Mouse (Mus musculus) spleen, postnatal 36 days (tissue): ENCODE results near the gene Ints5.
"Not testable (repeated sequence)": the region's sequence is repeated elsewhere in the genome, so short reads cannot be mapped to it uniquely, and the experiment has no call there.

Experiments used
- DNase-seq, 2 experiments: peaks; one replicate each; pipeline ENCODE4 v3.0.0; 2022; ENCODE audit warnings: low spot score in 2 of 2, mixed read lengths in 1 of 2

Ints5 gene

DNA sequence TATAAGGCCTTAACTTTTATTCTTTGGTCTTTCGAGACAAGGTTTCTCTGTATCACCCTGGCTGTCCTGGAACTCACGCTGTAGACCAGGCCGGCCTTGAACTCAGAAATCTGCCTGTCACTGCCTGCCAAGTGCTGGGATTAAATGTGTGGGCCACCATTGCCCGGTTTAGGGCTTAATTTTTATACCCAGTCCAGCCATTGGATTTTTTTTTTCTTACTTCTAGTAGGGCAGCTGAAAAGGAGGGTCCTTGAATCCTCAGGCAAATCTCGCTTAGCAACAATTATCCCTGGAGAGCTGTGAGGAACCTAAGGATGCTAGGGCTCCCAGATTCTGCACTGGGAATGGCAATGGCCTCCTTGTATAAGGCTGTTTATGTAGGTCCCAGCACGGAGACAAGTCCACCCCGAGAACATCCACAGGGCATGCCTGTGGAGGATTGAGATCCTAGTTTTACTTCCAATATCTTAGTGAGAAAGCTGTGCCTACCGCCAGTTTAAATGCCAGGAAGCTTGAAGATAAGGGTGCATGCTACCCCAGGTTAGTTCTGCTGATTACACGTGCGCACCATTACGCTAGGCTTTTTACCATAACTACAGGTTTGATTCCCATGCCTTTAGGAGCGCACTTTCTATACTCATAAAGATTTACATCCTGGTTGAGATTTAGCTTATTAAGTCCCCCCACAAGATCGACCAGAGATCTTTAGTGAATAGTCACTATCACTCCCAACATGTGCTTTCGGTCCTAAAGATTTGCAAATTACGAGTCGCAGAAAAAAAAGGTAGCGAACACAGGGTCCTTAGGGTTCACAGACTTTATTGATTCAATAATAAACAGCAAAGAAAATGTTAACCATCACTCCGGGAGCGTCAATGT is 5.0 kb upstream of the Ints5 start:
- DNase-seq = no peak

DNA sequence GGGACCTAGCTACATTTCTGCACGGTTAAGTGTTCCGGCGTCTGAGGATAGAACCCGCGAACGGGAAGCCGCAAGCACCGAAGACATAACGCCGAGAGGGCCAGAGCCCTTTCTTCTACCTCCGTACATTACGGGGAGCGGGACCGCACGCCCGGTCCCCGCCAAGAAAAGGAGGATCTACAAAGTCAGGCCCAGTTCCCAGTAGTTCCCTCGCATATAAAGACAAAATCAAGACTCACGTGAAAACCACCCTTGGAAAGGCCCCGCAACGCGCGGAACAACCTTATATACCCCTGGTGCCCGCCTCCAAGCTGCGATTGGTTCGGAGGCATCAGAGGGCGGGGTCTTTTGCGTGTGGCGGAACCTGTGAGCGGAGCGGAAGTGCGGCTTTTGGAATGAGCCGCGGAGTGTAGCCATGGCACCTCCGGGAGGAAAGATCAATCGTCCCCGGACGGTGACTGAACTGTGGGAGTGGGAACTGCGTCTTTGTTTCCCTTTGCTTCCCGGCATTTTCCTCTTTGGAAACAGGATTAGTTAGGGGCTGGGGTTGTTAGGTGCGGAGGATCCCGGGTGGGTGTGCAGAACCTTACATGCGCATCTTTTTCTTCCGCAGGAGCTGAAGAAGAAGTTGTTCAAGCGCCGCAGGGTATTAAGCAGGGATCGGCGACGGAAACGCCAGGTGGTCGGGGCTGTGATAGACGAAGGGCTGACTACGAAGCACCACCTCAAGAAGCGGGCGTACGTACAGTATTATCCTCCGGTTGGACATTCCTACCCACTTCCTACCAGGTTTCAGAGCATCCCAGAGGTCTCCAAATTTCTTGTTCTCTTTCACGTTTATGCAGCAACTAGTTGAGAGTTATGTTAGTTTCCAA is 4.1 kb upstream of the Ints5 start, which contains the start of the genes 1810009A15Rik and Gm49416:
TSS of gene 1810009A15Rik (plus strand) at position 343 of the 875 bp plus-strand sequence.
TSS of gene Gm49416 (plus strand) at position 416 of the 875 bp plus-strand sequence.
- DNase-seq = peak; percentile 94 to 97

DNA sequence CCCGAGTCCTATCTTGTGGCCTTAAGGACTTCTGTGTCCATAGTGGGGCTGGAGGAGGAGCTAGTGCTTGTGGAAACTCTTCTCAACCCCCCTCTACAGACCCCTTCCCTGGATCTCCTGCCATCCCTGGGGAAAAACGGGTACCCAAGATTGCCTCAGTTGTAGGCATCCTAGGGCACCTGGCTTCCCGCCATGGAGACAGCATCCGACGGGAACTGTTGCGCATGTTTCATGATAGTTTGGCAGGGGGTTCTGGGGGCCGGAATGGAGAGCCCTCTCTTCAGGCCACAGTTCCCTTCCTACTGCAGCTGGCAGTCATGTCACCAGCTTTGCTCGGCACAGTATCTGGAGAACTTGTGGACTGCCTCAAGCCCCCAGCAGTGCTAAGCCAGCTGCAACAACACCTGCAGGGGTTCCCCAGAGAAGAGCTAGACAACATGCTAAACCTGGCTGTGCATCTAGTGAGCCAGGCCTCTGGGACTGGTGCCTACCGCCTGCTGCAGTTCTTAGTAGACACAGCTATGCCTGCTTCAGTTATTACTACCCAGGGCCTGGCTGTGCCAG is 2.7 kb downstream of the Ints5 start:
- DNase-seq = no peak

DNA sequence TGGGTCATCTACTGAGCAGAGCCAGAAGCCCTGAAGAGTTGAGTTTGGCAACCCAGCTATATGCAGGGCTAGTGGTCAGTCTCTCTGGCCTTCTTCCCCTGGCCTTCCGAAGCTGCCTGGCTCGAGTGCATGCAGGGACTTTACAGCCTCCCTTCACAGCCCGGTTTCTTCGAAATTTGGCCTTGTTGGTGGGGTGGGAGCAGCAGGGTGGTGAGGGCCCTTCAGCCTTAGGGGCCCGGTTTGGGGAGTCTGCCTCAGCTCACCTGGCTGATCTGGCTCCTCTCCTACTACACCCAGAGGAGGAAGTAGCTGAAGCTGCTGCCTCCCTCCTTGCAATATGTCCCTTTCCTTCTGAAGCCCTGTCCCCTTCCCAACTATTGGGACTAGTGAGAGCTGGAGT is 3.4 kb downstream of the Ints5 start:
- not testable (repeated sequence) for DNase-seq

DNA sequence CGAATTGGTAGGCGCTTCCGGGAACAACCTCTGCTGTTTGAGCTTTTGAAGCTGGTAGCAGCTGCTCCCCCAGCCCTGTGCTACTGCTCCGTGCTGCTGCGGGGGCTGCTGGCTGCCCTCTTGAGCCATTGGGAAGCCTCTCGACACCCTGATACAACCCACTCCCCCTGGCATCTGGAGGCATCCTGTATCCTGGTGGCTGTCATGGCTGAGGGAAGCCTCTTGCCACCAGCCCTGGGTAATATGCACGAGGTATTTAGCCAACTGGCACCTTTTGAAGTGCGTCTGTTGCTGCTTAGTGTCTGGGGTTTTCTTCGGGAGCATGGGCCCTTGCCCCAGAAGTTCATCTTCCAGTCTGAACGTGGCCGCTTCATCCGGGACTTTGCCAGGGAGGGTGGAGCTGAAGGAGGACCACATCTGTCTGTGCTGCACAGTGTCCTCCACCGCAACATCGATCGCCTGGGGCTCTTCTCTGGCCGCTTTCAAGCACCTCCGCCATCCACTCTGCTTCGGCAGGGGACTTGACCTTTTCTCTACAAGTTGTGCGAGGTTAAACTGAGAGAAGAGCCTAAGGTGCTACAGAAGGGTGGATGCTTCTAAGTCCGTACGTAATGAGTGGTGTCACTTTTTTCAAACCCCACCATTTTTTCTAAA is 4.5 kb downstream of the Ints5 start:
- not testable (repeated sequence) for DNase-seq

DNA sequence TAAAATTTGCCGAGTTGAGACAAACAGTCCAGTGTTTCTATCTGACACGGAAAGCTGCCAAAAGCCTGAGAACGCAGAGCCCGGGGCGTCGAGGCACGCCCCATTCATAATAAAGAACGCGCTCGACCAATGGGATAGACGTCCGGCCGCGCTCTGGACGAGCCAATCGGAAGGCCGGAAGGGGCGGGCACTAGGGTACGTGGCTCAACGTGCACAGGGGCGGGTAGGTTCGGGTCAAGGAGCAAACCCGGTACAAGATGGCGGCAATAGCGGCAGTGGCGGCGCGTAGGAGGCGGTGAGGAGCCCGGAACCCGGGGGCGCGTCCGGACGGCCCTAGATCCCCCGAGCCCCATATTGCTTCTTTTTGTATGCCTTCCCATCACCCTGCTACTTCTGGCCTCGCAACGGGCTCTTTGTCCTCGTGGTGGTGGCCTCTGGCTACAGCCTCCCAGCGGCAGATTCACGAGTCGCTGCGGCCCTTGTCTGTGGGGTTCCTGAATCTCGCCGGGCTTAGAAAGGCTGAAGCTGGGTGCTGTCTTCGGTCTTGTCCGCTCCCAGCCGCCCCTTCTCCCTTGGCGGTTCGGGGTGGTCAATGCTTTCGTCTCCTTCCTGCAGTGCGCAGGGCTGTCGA is 5.2 kb downstream of the Ints5 start, which contains the start of gene Ganab:
TSS of gene Ganab (plus strand) at position 207 of the 631 bp plus-strand sequence.
- peak; percentile 96 to 98 for DNase-seq

DNA sequence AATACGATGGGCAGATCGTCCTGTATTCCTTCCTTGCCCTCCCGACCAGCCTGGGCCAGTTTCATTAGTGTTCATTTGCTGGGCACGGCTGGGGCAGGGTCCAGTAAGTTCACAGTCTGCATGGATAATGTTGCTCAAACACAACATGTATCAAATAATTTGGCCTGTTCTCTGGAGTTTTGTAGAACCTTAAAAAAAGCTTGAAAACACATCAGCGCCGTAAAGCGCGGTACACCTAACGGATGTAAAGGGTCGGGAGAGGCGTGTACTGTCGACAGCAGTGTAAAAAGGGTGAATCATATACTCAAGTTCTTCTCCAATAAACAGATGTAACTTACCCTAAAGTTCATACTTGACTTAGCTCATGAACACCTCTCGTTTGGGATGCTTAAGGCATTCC is 5.8 kb downstream of the Ints5 start:
- DNase-seq = no peak

DNA sequence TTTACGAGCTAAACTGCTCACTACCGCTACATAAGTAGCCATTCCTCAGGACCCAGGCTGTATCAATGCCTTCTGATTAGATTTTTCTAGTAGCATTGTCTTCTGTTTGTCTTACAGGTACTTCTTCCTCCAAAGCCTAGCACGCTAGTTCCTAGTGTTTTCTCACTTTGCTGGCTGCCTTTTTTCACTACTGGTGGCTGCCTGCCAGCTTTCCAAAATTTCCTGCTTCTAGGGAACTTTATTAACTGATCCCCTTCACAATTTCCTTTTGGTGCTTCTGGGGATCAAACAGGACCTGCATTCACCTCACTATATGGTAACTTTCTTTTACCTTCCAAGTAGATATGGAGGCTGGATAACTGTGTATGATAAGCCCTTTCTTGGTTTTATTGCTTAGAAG is 6.3 kb downstream of the Ints5 start:
- DNase-seq = no peak

DNA sequence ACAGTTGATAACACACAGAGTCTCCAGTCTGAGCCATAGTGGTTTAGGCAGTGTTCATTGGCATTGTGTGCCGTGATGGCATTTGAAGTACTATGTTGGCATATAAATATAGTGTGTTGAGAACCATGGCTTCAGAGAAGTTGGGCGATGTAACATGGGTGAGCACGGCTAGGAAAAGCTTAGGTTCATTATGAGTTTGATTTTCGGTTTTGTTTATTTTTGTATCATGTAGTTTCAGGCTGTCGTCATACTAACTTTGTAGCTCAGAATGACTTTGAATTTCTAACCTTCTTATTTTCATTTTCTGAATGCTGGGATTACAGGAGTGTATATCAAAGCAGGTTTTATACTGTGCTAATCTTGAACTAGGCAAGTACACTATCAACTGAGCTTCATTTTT is 10.6 kb downstream of the Ints5 start:
- DNase-seq = no peak

DNA sequence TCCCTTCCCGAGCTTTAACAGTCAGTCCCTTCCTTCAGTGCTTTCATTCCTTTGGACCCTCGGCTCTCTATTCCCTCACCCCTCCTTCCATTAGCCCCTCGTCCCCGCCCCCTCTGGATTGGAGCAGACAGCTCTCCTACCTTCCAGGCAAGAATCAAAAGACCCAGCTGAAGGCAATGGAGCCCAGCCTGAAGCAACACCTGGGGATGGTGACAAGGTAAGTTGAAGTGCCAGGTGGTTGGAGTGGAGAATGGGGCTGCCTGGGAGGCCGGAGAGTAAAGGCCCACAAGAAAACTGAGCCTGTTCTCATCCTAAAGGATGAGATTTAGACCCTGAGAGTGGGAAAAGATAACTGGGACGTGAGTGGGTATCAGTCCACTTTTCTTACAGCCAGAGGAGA is 15.7 kb downstream of the Ints5 start:
- DNase-seq = no peak

DNA sequence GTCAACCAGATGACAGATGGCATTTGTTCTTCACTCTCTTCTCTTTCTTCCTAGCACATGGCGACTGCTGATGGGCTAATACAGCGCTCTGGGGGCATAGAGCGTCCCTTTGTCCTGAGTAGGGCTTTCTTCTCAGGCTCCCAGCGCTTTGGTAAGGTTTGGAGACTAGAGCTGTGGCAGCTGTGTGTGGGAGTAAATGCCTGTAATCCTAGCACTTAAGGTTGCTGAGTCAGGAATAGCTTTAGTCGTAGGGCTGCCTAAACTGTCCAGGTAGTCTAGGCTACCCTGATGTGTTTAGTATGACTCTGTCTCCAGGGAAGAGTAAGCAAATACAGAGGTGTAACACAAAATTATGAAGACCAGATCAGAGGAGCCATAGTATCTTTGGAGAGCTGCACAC is 19.0 kb downstream of the Ints5 start:
- DNase-seq = no peak

DNA sequence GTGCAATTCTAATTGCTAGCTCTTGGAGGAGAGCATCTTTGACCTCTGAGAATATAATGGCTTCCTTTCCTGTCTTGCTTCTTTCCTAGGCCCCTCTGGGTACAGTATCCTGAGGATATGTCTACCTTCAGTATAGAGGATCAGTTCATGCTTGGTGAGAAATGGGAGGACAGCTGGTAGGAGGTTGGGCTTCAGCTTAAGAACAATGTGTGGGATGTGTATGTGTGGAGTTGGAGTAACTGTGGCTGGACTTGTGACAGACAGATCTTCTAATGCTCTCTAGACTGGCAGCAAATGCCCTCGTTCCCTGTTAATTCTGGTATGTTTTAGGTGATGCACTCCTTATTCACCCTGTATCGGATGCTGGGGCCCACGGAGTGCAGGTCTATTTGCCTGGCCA is 21.4 kb downstream of the Ints5 start:
- DNase-seq = no peak

DNA sequence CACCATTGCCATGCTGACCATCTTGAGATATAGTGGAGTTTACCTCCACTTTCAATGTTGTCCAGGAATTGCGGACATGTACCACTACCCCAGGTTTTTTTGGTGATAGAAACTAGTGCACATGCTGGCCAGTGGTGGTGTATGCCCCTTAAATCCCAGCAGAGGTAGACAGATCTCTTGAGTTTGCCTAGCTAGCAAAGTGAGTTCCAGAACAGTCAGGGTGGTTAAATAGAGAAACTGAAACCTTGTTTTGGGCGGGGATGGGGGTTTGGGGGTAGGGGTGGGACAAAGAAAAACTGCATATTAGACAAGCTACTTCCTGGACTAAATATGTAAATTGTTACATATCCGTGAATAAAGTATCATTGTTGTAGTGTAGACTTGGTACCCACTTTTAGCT is 26.2 kb downstream of the Ints5 start:
- no peak for DNase-seq

DNA sequence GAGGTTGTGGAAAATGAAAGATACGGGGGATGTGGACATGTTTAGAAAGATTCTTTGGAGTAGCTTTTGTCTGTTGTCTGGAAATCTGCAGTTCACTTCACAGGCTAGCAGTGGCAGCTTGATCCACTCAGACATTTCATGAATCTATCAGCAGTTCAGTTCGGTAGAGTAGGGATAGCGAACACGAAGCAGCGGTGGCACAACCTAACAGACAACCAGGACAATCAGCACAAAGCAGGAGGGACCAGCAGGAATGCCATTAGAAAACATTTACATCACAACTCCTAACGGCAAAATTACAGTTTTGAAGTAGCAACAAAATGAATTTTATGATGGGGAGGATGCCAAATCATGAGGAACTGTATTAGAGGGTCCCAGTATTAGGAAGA is 26.9 kb downstream of the Ints5 start:
- DNase-seq = no peak

DNA sequence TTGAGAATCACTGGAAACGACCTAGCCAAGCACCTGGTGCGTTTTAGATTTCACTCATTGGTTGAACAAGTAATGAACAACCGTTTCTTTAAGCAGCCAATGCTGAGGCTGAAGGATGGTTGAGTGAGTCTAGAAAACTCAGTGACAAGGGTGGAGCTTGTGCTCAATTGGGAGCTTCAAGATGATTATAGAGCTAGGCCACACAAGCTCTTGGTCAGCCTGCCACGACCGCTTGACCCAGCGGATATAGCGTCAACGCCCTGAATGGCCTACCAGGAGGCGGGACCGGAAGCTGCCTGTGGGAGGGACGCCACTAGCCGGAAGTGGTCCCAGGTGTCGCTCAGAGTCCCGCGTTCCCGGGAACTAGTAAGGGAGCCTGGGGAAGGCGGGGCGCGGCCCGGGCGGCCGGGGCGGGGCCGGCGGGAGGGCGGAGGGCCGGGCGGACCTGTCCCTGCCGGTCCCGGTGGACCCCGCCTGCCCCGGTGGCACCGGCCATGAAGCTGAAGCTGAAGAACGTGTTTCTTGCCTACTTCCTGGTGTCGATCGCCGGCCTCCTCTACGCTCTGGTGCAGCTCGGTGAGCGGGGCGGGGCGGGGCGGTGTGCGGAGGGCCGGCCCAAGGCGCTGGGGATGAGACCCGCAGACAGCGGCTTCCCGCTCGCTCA is 27.4 kb downstream of the Ints5 start, which contains the start of gene B3gat3:
TSS of gene B3gat3 (plus strand) at position 302 of the 664 bp plus-strand sequence.
- peak; percentile 87 to 90 for DNase-seq

DNA sequence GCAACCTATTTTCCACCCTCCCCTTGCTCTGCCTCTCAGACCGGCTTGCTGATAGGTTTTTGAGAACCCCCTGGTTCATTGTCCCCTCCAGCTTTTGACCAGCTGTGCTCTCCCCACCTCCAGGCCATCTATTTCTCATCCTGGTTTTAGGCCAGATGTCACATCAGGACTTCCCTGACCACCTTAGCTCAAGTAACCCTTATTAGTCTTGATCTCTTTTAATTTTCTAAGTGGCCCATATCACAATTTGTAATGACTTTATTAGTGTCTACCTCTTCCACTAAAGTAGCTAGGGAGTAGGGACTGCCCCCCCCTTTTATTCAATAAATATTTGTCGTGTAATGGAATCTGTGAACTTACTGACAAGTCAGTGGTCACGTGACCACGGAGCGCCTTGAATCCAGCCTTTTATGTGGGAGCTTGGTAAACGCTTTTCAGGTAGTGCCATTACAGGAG is 28.1 kb downstream of the Ints5 start:
- no peak for DNase-seq

DNA sequence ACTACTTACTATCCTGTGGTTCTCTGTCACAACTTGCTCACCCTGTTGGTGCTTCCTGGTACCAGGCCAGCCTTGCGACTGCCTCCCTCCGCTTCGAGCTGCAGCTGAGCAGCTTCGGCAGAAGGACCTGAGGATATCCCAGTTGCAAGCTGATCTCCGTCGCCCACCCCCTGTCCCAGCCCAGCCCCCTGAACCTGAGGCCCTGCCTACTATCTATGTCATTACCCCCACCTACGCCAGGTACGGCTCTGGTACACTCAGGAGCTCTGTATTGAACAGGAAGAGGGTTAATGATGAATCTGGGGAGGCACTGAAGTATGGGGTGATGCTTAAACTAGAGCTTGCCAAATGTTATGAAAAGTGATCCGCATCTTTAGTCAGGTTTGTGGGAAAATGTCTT is 28.9 kb downstream of the Ints5 start:
- DNase-seq = no peak

DNA sequence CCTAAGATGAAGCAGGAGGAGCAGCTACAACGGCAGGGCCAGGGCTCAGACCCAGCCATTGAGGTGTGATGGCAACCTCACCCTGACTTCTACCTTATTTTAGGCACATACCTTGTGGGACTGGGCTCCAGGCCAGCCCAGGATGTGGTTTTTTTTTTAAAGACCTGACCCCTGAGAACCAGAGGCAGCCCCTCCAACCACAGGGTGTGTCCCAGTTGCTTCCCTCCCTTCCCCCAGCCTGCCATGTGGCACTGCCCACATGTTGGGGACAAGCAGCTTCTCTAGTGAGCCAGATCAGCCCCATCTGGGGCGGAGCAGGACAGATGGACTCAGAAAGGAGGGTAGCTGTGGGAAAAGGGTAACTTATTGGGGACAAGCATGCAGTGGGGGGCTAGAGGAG is 34.0 kb downstream of the Ints5 start:
- peak; percentile 57 to 63 for DNase-seq

DNA sequence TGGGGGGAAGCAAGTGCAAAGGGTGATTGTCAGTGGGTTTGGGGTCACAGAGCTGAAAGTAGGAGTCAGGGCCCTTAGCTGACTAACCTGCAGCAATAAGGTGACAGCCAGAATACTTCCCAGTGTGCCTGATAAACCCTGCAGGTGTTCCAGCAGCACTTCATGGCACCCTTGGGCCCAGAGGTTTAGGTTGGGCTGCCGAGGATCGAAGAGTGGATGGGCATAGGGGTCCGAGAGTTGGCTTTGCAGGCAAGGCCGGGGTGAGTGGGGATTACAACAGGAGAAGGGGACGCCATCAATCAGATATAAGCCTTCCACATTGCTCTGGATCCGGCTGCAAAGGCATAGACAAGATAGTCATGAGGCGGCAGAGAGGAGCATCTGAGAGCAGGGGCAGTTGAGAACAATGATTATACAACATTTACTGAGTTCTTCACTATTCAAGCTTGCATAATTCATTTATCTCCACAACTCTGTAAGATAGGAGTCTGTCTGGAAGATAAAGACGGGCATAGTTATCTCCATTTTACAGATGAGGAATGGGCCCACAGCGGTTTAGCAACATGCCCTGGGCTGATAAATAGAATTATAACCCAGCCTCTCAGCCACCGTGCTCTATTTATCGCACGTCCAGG is 35.2 kb downstream of the Ints5 start:
- DNase-seq = no peak

DNA sequence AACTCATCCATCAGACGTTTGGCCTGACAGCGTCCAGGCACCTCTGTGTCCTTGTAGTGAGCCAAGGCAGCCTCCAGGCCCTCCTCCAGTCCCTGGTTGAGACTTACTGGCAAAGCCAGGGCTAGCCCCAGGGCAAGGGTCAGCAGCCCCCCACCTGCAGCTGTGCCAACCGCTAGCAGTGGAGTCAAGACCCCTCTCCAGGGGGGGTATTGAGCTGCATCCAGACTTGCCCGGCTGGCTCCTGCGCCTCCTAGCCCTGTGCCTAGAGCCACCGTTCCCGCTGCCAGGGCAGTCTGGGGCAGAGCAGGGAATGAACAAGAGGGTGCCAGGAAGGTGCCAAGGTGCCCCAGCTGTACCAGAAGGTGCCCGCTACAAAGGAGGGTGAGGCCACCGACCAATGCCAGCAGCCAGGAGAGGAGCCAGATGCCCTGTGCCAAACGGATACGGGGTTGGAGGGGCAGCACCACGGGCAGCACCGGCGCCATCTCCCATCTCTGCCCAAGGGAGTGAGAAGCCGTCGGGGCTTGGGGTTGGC is 36.0 kb downstream of the Ints5 start:
- DNase-seq = peak in 1 of 2 experiments; percentile 25
